Mouse (Mus musculus) spleen, postnatal 14 days (tissue): ENCODE measurements around the gene Prkca.

Experiments used
- DNase-seq, 2 experiments: peaks; one replicate each; pipeline ENCODE4 v3.0.0; 2021 to 2022; ENCODE audit warnings: low spot score in 2 of 2

Prkca gene

GRCm38 (mm10) chr11:108343789-108344462 is at the start of gene Prkca:
Gene Prkca (minus strand): TSS chr11:108343928.
- DNase-seq = peak; percentile 71 to 81

GRCm38 (mm10) chr11:108385666-108386024 is 41.9 kb upstream of the Prkca start:
- DNase-seq = no peak

- DNase-seq = no peak
Measured at GRCm38 (mm10) chr11:108384920-108385665, 41.4 kb upstream of the Prkca start.

GRCm38 (mm10) chr11:108382664-108383063 is 38.9 kb upstream of the Prkca start:
- no peak for DNase-seq

GRCm38 (mm10) chr11:108378363-108378751 is 34.6 kb upstream of the Prkca start:
- no peak for DNase-seq

GRCm38 (mm10) chr11:108377680-108378362 is 34.1 kb upstream of the Prkca start:
- DNase-seq = peak; percentile 37 to 59

GRCm38 (mm10) chr11:108376815-108377214 is 33.1 kb upstream of the Prkca start:
- DNase-seq = no peak

GRCm38 (mm10) chr11:108367046-108367445 is 23.3 kb upstream of the Prkca start:
- no peak for DNase-seq

- no peak for DNase-seq
Measured at GRCm38 (mm10) chr11:108365600-108365999, 21.9 kb upstream of the Prkca start.

- DNase-seq = no peak
Measured at GRCm38 (mm10) chr11:108364945-108365589, 21.3 kb upstream of the Prkca start.

- no peak for DNase-seq
Measured at GRCm38 (mm10) chr11:108363991-108364390, 20.3 kb upstream of the Prkca start.

GRCm38 (mm10) chr11:108362965-108363364 is 19.2 kb upstream of the Prkca start:
- no peak for DNase-seq

- no peak for DNase-seq
Measured at GRCm38 (mm10) chr11:108360983-108361382, 17.3 kb upstream of the Prkca start.

- no peak for DNase-seq
Measured at GRCm38 (mm10) chr11:108358911-108359310, 15.2 kb upstream of the Prkca start.

- DNase-seq = no peak
Measured at GRCm38 (mm10) chr11:108356020-108356419, 12.3 kb upstream of the Prkca start.

GRCm38 (mm10) chr11:108352842-108353388 is 9.2 kb upstream of the Prkca start:
- DNase-seq = no peak

GRCm38 (mm10) chr11:108350799-108351198 is 7.1 kb upstream of the Prkca start:
- DNase-seq = no peak

GRCm38 (mm10) chr11:108345321-108345720 is 1.6 kb upstream of the Prkca start:
- DNase-seq = no peak

- DNase-seq = no peak
Measured at GRCm38 (mm10) chr11:108344759-108345158, 1.0 kb upstream of the Prkca start.

- peak; percentile 9 to 19 for DNase-seq
Measured at GRCm38 (mm10) chr11:108342781-108343768, 653 bp downstream of the Prkca start, which contains the start of gene Apoh. Gene Apoh (plus strand): TSS chr11:108343354.

- DNase-seq = no peak
Measured at GRCm38 (mm10) chr11:108341783-108342182, 1.9 kb downstream of the Prkca start.
